Mouse (Mus musculus) left cerebral cortex, adult 2 months (tissue): ENCODE results near the gene Slc6a11. TPM values are rescaled to one million over a fixed set of nuclear protein-coding genes. Genes with fewer than 3 reads are reported as not detected.
A peak's percentile ranks its signal among the peaks of the same experiment; 100 is the strongest.

Experiments
- DNase-seq, 2 experiments: peaks; one replicate each; pipeline ENCODE4 v3.0.0; 2021 to 2022; ENCODE audit warnings: low spot score in 2 of 2, mixed read lengths in 1 of 2; ENCODE audit errors: extremely low spot score in 1 of 2
- H3K27ac ChIP-seq: fragments of 200-600 bp; 2 replicates; pipeline ENCODE4 v1.8.1; 2022
- H3K4me3 ChIP-seq: fragments of 200-600 bp; 2 replicates; pipeline ENCODE4 v1.8.1; 2022
- CTCF ChIP-seq: fragments of 200-600 bp; IDR thresholded peaks from 2 replicates; pipeline ENCODE4 v1.8.1; 2022; ENCODE audit warnings: antibody characterized with exemption, mild to moderate bottlenecking, moderate library complexity
- intact Hi-C: fragments of 180-260 bp; cut with DNase I; formaldehyde crosslinking; loops from one replicate; pipeline ENCODE4 v1.15.1; 2025
- total RNA-seq, 2 experiments: library from RNA; stranded (reverse); gene quantifications; 2 replicates each; pipeline ENCODE4 v1.2.3; 2021

Slc6a11 gene
- total RNA-seq, 2 experiments from 2014 or later, result 75.3 to 84.5 TPM

DNA sequence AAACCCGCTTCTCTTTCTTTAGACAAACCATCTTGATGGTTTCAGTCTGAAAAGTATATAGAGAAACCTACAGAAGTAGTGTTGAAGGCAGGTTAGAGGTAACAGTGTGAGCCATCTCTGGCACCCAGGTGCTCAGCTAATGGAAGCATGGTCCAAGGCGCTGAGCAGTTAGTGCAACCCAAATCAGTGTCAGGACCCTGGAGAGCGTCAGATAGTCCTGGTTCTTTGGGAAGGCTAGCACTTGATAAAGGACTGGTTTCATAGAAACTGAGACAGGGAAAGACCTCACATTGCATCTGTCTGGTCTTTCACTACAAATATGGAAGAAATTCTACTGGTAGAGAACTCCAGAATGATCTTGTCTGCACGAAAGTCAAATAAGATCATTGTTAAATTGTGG is 56.1 kb downstream of the Slc6a11 start:
- no peak for TF ChIP-seq CTCF
- no peak for DNase-seq
- Histone ChIP-seq H3K4me3 (no peak overlapping the region), H3K27ac (no peak overlapping the region)
- intact Hi-C loops, result no loop called here

DNA sequence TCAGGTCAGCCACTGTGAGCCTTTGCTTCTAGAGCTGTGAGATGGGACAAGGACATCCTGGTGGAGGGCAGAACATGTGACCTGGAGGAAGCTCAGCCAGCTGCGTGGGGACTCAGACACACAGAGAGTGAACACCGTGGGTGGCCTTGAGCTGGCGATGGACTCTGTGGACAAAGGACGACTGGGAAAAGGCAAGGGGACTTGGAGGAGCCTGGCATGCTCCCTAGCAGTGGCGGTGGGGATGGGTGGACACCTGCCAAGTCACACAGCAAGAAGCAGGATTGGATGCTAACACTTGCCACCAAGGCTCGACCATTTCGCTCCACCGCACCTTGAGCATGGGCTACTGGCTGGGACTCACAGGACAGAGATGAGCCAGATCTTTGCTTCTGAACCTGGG is 57.8 kb downstream of the Slc6a11 start:
- Histone ChIP-seq H3K4me3 (no peak overlapping the region), H3K27ac (no peak overlapping the region)
- peak in 1 of 2 experiments; percentile 25 for DNase-seq
- no peak for TF ChIP-seq CTCF
- intact Hi-C loops, result no loop called here

DNA sequence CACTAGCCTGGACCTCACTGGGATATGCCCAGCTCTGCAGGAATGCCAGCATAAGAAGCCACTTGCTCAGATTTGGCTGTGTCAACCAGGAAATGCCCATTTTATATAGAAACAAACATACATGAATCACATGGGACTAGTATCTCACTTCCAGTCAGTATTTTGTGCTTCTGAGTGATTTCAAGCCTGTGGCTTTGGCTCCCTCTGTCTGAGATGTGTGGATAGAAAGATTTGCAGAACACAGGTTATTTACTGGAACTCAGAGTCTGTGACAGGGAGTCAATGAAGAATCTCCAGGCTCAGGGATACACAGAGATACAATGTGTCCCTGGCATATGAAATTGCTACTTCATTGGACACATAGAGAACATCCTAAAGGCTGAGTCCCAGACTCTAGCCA is 65.0 kb downstream of the Slc6a11 start:
- DNase-seq, result no peak
- peak; percentile 46 for TF ChIP-seq CTCF
- Histone ChIP-seq H3K27ac (no peak overlapping the region), H3K4me3 (no peak overlapping the region)
- intact Hi-C loops, result loop anchor here (2.0 kb wide), 1 partner anchor 107 kb away; no protein-coding TSS in a partner anchor

DNA sequence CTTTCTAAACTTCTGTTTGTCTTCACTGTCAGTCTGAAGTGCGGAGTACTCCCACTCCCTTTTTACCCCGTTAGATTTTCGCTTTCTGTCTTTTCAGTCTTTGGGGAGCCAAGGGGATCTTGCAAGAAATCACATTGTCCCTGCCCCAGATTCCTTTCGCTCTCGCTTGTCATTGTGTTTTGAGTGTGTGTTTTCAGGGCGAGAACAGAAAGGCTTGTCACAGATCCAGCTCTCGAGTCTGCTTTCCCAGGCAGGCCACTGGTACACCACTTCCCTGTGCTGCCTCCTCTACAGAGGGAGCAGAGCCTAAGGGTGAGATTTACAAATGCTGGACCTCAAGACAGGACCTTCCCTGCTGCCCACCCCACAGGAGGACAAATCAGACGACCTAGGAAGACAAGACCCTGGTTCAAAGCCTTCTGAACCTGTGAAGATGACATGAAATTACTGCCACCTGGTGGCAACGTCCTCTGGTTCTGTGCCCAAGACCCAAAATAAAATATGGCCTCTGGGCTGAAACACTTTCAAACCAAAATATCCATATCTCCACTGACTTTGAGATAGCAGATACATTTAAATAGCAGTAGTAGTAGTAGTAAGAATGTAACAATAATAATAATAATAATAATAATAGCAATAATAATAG is 68.3 kb downstream of the Slc6a11 start:
- peak; percentile 44 for TF ChIP-seq CTCF
- intact Hi-C loops, result no loop called here
- no peak for DNase-seq
- H3K4me3 ChIP-seq, result no peak overlapping the region
- H3K27ac ChIP-seq, result no peak overlapping the region

DNA sequence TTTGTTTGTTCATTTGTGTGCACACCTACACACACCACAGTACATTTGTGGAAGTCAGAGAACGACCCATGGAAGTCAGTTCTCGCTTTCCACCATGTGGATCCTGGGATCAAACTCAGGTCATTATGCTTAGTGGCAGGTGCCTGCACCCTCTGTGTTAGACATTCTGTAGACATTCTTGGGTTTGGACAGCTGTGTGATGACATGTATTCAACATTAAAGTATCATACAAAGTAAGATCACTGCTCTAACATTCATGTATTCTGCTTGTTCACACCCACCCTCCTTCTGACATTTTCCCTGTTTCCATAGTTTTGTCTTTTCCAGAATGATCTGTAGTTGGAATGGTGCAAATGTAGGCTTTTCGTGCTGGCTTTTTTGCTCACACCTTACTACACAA is 73.5 kb downstream of the Slc6a11 start:
- intact Hi-C loops, result no loop called here
- Histone ChIP-seq H3K4me3 (no peak overlapping the region), H3K27ac (no peak overlapping the region)
- no peak for TF ChIP-seq CTCF
- no peak for DNase-seq

DNA sequence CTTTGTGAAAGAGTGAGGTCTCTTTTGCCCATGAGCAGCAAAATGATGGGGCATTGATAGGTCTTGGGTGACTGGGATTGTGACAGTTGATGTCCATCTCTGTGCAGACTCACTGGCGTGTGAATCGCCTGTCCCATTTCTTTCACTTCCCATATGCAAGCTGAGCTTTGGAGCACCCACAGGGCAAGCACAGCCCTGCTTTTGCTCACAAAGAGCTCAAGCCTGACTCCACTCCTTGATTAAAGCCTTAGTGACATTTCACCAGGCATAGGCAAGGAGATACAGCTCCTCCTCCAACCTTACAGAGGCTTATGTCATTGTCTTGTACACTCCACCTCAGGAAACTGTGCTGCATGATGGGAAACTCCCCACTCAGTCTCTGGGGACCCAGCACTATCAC is 77.3 kb downstream of the Slc6a11 start:
- no peak for TF ChIP-seq CTCF
- intact Hi-C loops, result no loop called here
- Histone ChIP-seq H3K4me3 (no peak overlapping the region), H3K27ac (no peak overlapping the region)
- DNase-seq, result no peak

DNA sequence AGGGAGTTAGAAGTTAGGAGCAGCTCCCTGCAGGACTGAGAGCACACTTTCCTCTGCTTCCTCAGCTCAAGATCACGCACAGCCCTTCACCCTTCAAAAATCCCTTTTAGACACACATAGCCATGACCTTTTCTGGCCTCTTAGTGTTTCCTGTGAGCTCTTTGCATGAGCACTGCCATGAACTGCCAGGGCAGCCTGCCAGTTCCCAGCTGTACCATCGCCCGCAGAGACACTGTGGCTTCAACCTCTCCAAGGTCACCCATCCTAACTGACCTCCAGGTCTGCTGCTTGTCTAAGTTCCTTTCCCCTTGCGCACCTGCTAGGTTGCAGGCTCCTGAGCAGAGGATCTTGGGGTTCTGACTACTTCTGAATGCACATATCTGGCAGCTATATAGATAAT is 83.4 kb downstream of the Slc6a11 start:
- H3K4me3 ChIP-seq, result no peak overlapping the region
- no peak overlapping the region for H3K27ac ChIP-seq
- intact Hi-C loops, result no loop called here
- TF ChIP-seq CTCF, result no peak
- no peak for DNase-seq

DNA sequence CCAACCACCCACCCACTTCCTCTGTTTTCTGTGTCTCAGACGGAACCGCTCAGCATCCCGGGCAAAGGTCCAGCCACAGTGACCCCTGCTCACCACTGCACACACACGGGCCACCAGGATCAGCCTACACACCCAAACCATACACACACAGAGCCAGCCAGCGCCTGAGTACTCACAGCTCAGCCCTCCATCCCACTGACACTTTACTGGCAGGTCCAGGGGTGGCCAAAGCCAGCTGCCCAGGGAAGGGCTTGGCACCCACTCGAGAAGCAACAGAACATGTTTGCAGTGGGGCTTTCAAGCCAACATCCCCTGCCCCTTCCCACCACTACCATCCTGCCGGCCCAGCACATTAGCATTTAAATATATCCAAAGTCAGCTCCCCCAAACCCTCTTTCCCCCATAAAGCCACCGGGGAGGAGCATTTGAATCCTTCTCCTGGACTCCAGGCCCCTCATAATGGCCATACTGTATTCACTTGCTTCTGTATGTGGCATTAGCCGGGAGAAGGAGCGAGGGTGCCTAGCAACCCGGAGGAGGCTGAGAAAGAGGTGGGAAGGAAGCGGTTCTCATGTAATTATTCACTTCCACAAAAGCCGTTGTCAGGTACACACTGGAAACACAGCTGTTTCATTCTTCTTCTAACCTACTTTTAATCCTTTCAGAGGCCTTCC is 85.8 kb downstream of the Slc6a11 start:
- TF ChIP-seq CTCF, result no peak
- DNase-seq, result peak; percentile 29 to 61
- Histone ChIP-seq H3K4me3 (no peak overlapping the region), H3K27ac (peak overlapping the region; percentile 20; the same call in 1 of the 2 replicates)
- intact Hi-C loops, result no loop called here

DNA sequence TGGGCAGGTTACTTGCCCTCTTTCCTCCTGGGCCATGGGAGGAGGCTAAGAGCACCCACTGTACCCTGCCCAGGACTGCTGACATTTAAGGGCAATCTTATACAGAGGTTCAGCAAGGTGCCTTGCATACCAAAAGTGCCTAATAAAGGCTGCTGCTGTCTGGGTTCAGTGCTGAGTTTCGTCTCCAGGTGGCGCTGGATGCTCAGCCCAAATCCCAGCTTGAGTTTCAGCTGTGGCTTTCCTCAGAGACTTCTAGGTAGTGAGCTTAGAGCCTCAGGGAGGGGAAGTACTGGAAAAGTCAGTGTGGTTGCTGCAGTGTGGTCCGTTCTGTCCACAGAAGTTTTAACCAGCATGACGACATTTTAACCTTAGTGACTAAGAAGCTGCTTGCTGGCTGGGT is 93.4 kb downstream of the Slc6a11 start:
- no peak overlapping the region for H3K4me3 ChIP-seq
- intact Hi-C loops, result loop anchor here (2.0 kb wide), 1 partner anchor 120 kb away; no protein-coding TSS in a partner anchor
- TF ChIP-seq CTCF, result peak; percentile 79
- peak; percentile 44 to 56 for DNase-seq
- no peak overlapping the region for H3K27ac ChIP-seq

DNA sequence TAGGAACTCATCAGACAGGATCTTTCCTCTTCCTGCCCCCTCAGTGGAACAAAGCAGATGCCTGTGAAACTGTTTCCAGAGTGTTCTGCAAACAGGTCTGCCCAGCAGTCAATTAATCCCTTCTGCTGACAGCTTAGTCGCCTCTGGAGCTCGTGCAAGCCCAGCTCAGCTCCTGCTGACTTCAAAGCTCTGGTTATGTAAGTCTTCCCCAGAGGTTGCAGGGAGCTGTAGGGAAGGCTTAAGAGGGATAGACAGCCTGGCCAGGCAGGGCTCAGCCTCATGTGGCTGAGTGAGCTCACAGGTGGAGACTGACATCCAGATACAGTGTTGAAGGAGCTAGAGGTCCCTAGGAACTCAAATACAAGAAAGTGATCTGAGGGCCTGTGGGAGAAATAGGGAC is 96.3 kb downstream of the Slc6a11 start:
- TF ChIP-seq CTCF, result no peak
- Histone ChIP-seq H3K4me3 (no peak overlapping the region), H3K27ac (no peak overlapping the region; the same call in 1 of the 2 replicates)
- intact Hi-C loops, result no loop called here
- no peak for DNase-seq

DNA sequence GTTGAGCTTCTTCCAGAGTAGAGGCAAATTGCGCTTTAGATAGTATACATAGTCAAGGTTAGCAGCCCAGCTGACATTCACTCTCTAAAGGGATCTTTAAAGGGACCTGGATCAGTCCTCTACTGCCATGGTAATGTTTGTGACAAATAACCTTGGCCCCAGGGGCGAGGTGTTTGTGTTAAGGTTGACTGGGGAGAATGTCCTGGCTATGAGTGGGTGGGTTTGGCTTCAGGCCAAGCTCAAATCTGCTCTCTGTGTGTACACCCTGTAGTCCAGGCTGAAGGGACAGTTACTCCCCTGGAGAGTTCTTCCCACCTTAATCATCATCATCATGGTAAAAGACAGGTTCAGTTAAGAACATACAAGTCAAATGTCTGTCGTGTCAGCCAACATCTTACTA is 97.2 kb downstream of the Slc6a11 start:
- intact Hi-C loops, result no loop called here
- no peak overlapping the region for H3K27ac ChIP-seq
- DNase-seq, result no peak
- no peak overlapping the region for H3K4me3 ChIP-seq
- no peak for TF ChIP-seq CTCF

DNA sequence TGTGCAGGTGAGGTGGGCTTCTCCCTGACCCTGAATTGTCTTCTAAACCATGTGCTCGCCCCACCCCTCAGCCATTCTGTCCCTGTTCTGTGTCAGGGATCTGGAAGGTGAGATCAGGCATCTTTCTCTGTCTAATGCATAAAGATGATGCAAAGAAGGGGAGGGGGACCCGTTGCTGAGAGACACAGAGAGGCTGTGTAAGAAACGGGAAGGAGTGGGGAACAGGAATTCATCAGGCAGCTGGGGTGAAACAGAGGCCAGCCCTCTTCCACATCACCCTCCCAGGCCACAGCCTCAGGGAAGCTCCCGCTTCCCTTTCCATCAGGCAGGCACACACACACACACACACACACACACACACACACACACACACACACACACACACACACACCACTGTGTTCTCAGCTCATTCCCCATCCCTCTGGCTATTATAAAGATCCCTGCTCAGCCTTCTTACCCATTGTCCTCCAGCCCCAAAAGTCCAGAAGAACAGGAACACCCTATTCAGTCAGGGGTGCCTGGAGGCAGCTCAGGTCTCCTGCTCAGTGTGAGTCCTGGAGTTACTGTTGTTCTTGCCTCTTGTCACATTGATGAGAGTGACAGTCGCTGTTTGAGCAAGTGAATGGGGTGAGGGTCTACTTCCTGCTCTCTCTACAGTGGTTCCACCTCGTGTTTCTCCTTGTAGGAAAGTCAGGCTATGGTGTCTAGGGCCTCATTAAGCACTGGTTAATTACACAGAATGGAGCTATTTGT is 108.0 kb downstream of the Slc6a11 start:
- Histone ChIP-seq H3K27ac (no peak overlapping the region), H3K4me3 (no peak overlapping the region)
- DNase-seq, result no peak
- intact Hi-C loops, result no loop called here
- no peak for TF ChIP-seq CTCF
